Mouse (Mus musculus): ENCODE results near the gene 9130023H24Rik. TPM values are rescaled to one million over a fixed set of nuclear protein-coding genes. Genes with fewer than 3 reads are reported as not detected.

9130023H24Rik gene
- total and polyA plus RNA-seq, 3 experiments = 2.1 to 3.2 (median 2.2) TPM

DNA sequence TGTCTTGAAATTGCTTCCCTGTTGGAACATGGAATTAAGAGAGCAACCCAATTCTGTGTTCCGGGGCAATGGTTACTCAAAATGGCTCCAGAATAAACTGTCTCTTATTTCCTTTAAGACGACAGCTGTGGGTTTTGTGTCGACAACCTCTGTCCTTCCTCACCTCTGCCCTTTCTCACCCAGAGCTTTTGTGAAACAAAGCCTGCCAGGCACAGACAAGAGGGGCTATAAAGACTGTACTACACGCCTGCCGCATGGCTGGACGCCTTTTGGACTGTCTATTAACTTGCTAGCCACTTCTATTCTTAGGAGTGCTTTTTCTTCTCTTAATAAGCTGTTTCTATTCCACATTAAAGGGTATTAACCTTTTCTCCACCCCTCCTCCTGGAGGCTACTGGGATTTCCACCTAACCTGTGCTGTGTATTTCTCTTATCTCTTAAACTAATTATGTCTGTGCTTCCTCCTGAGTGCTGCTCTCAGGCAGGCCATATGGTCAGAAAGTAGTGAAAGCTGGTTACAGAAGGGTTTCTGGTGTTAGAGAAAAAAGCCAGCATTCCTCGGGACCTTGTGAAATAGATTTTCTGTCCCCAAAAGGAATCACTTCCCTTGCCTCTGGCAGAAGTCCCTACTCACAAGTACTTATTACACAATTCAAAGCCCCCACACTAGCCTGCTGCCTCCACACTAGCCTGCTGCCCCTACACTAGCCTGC lies 44.9 kb upstream of the 9130023H24Rik start:
- DNase-seq (ENCODE audit: extremely low read depth) = no peak
- dilution Hi-C loops (cut with MboI; ENCODE audit: extremely low pct_ligation_motif_present, extremely low pct_unique_long_range_greater_than_20kb, low sequenced_read_pairs) (no loop called here), in situ Hi-C loops (cut with MboI; ENCODE audit: low pct_ligation_motif_present, low pct_unique_long_range_greater_than_20kb, low sequenced_read_pairs) (no loop called here)
- no peaks in the 10 kb centered on the region for H3K9me3 ChIP-seq (replicated peaks; ENCODE audit: low read length)
- no peak overlapping the region for H3K9ac ChIP-seq (ENCODE audit: insufficient read depth, low read depth)
- H3K36me3 ChIP-seq (replicated peaks in 1 of 2; ENCODE audit: control insufficient read depth in 1 of 2, insufficient read depth in 1 of 2, low read length in 1 of 2) = peaks cover 9 to 73% of the 10 kb centered on the region in 2 experiments
- H3K4me3 ChIP-seq (replicated peaks in 1 of 3; ENCODE audit: low read depth in 2 of 3, low read length in 2 of 3, poor library complexity in 1 of 3) = no peak overlapping the region
- H3K4me2 ChIP-seq (ENCODE audit: insufficient read depth, low read depth, poor library complexity, severe bottlenecking) = no peak overlapping the region
- no peaks in the 10 kb centered on the region for H3K79me2 ChIP-seq (replicated peaks; ENCODE audit: control insufficient read depth, extremely low read depth, insufficient read depth, poor library complexity, severe bottlenecking)
- TF ChIP-seq MAZ (IDR thresholded peaks at IDR 0.05; ENCODE audit: low read depth, low read length) (no peak), MAFK (IDR thresholded peaks at IDR 0.05; ENCODE audit: insufficient replicate concordance, low read length) (no peak), POLR2AphosphoS2 (IDR thresholded peaks at IDR 0.05; ENCODE audit: low read depth, low read length) (no peak), MAX (IDR thresholded peaks at IDR 0.05; ENCODE audit: low read length) (no peak), ZMIZ1 (IDR thresholded peaks at IDR 0.05; ENCODE audit: low read depth, low read length) (no peak), E2F4 (IDR thresholded peaks at IDR 0.05; ENCODE audit: insufficient replicate concordance, low read depth, low read length) (no peak), BHLHE40 (IDR thresholded peaks at IDR 0.05; ENCODE audit: low read depth, low read length) (no peak), NELFE (IDR thresholded peaks at IDR 0.05; ENCODE audit: low read depth, low read length) (no peak), JUN (IDR thresholded peaks at IDR 0.05; ENCODE audit: insufficient read depth, low read depth, low read length) (no peak), USF2 (conservative IDR thresholded peaks at IDR 0.05; ENCODE audit: low read depth, low read length) (no peak), RCOR1 (conservative IDR thresholded peaks at IDR 0.05; ENCODE audit: low read depth, low read length) (no peak), CHD2 (IDR thresholded peaks at IDR 0.05; ENCODE audit: low read length) (no peak), ZC3H11A (IDR thresholded peaks at IDR 0.05; ENCODE audit: low read depth, low read length) (no peak)
- no peaks in the 10 kb centered on the region for H3K27me3 ChIP-seq (replicated peaks)
- H3K4me1 ChIP-seq (ENCODE audit: control insufficient read depth in 1 of 2, insufficient read depth in 2 of 2) = no peaks in the 10 kb centered on the region
- H3K27ac ChIP-seq (ENCODE audit: insufficient read depth, low read depth) = no peak overlapping the region

DNA sequence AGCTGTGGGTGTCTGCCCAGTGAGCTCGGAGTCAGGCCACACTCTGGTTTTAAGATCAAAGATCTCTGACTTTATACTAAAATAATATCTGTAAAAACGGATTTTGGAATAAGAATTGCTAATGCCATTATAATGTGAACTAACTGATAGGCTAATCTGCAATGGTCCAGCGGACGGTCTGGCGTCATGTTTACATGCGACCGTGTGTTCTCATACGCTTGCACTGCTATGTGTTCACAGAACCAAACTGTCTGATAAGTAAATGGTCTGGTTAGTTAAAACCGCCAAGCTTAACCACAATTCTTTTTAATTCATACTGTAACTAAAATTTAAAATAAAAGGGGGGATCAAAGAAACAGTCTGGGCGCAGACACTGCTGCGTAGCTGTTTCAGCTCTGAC lies 43.9 kb upstream of the 9130023H24Rik start:
- H3K4me3 ChIP-seq (replicated peaks in 1 of 3; ENCODE audit: low read depth in 2 of 3, low read length in 2 of 3, poor library complexity in 1 of 3) = no peak overlapping the region
- no peaks in the 10 kb centered on the region for H3K4me1 ChIP-seq (ENCODE audit: control insufficient read depth in 1 of 2, insufficient read depth in 2 of 2)
- H3K9ac ChIP-seq (ENCODE audit: insufficient read depth, low read depth) = no peak overlapping the region
- dilution Hi-C loops (cut with MboI; ENCODE audit: extremely low pct_ligation_motif_present, extremely low pct_unique_long_range_greater_than_20kb, low sequenced_read_pairs) = no loop called here
- no peak for DNase-seq (ENCODE audit: extremely low read depth)
- H3K27me3 ChIP-seq (replicated peaks) = no peaks in the 10 kb centered on the region
- no peak overlapping the region for H3K27ac ChIP-seq (ENCODE audit: insufficient read depth, low read depth)
- in situ Hi-C loops (cut with MboI; ENCODE audit: low pct_ligation_motif_present, low pct_unique_long_range_greater_than_20kb, low sequenced_read_pairs) = no loop called here
- no peak for TF ChIP-seq MEF2A (IDR thresholded peaks at IDR 0.05; ENCODE audit: borderline replicate concordance, low read depth, low read length)
- TF ChIP-seq RCOR1 (conservative IDR thresholded peaks at IDR 0.05; ENCODE audit: low read depth, low read length) = no peak
- H3K36me3 ChIP-seq (replicated peaks in 1 of 2; ENCODE audit: control insufficient read depth in 1 of 2, insufficient read depth in 1 of 2, low read length in 1 of 2) = peaks cover 4 to 73% of the 10 kb centered on the region in 2 experiments
- H3K79me2 ChIP-seq (replicated peaks; ENCODE audit: control insufficient read depth, extremely low read depth, insufficient read depth, poor library complexity, severe bottlenecking) = no peaks in the 10 kb centered on the region
- H3K4me2 ChIP-seq (ENCODE audit: insufficient read depth, low read depth, poor library complexity, severe bottlenecking) = no peak overlapping the region
- H3K9me3 ChIP-seq (replicated peaks; ENCODE audit: low read length) = no peaks in the 10 kb centered on the region
